Mouse (Mus musculus): ENCODE measurements around the gene Cryl1.
A peak's percentile ranks its signal among the peaks of the same experiment; 100 is the strongest.

Gene Cryl1

GRCm38 (mm10) chr14:57372348-57373102 is 25.8 kb downstream of the Cryl1 start:
- peak; percentile 78 for DNase-seq

GRCm38 (mm10) chr14:57367327-57367726 is 31.0 kb downstream of the Cryl1 start:
- no peak for DNase-seq

- no peak for DNase-seq
Observed at GRCm38 (mm10) chr14:57366724-57367123, 31.6 kb downstream of the Cryl1 start.

GRCm38 (mm10) chr14:57365341-57365740 is 33.0 kb downstream of the Cryl1 start:
- no peak for DNase-seq

GRCm38 (mm10) chr14:57363833-57364232 is 34.5 kb downstream of the Cryl1 start:
- no peak for DNase-seq

GRCm38 (mm10) chr14:57362726-57363660 is 35.3 kb downstream of the Cryl1 start:
- peak; percentile 74 for DNase-seq

GRCm38 (mm10) chr14:57357030-57357429 is 41.3 kb downstream of the Cryl1 start:
- DNase-seq, result no peak

GRCm38 (mm10) chr14:57351521-57352235 is 46.7 kb downstream of the Cryl1 start:
- no peak for DNase-seq

- no peak for DNase-seq
Observed at GRCm38 (mm10) chr14:57349955-57350354, 48.4 kb downstream of the Cryl1 start.

- no peak for DNase-seq
Observed at GRCm38 (mm10) chr14:57348155-57348554, 50.2 kb downstream of the Cryl1 start.

- DNase-seq, result no peak
Observed at GRCm38 (mm10) chr14:57346135-57346534, 52.2 kb downstream of the Cryl1 start.

GRCm38 (mm10) chr14:57344781-57345492 is 53.4 kb downstream of the Cryl1 start:
- no peak for DNase-seq

- DNase-seq, result no peak
Observed at GRCm38 (mm10) chr14:57343057-57343750, 55.1 kb downstream of the Cryl1 start.

- no peak for DNase-seq
Observed at GRCm38 (mm10) chr14:57342316-57343055, 55.8 kb downstream of the Cryl1 start.

- no peak for DNase-seq
Observed at GRCm38 (mm10) chr14:57338666-57339065, 59.7 kb downstream of the Cryl1 start.

GRCm38 (mm10) chr14:57334833-57335232 is 63.5 kb downstream of the Cryl1 start:
- DNase-seq, result no peak

GRCm38 (mm10) chr14:57332503-57332902 is 65.8 kb downstream of the Cryl1 start:
- no peak for DNase-seq

GRCm38 (mm10) chr14:57331097-57331496 is 67.2 kb downstream of the Cryl1 start:
- DNase-seq, result no peak

- no peak for DNase-seq
Observed at GRCm38 (mm10) chr14:57329600-57329999, 68.7 kb downstream of the Cryl1 start.

- DNase-seq, result no peak
Observed at GRCm38 (mm10) chr14:57326771-57327170, 71.6 kb downstream of the Cryl1 start.

- DNase-seq, result no peak
Observed at GRCm38 (mm10) chr14:57318812-57319211, 79.5 kb downstream of the Cryl1 start.

Data from right cerebral cortex, postnatal 4 days (tissue).